19 mouse cellular contexts compared by ENCODE assay signal in genomic region chr4:37242454-37242853, GRCm38 (mm10).
"Had no signal": no experiment of that assay in that cellular context is flagged by ENCODE, and none has a peak within 500 bp of the region (broad histone marks: within the 10 kb centered on the region; RNA-seq: fewer than 3 reads in every experiment).

No protein-coding gene starts in this region.

- ATAC-seq: midbrain, embryonic 16.5 days had no signal

- H3K9me3 ChIP-seq: midbrain, embryonic 10.5 days; midbrain, embryonic 12.5 days; neural tube, embryonic 13.5 days; neural tube, embryonic 15.5 days had no signal

- H3K4me2 ChIP-seq: lung, embryonic 14.5 days; midbrain, embryonic 12.5 days; neural tube, embryonic 13.5 days; neural tube, embryonic 15.5 days had no signal

- H3K9ac ChIP-seq: lung, embryonic 14.5 days; midbrain, embryonic 12.5 days; neural tube, embryonic 13.5 days; neural tube, embryonic 15.5 days had no signal

- H3K4me3 ChIP-seq: midbrain, embryonic 10.5 days; midbrain, embryonic 12.5 days; myocyte; neural tube, embryonic 13.5 days; neural tube, embryonic 15.5 days had no signal

- H3K27ac ChIP-seq: midbrain, embryonic 10.5 days; midbrain, embryonic 12.5 days; neural tube, embryonic 13.5 days; neural tube, embryonic 15.5 days had no signal

- DNase-seq: lung, adult 18-20 months; lung, embryonic 14.5 days; lung, postnatal 10 days; lung, postnatal 4 days; midbrain, embryonic 14.5 days; retina, postnatal 1 day; right cerebral cortex, adult 18-20 months; right cerebral cortex, postnatal 25 days; right cerebral cortex, postnatal 4 days; spleen, adult 18-20 months; thymus, adult 18-20 months; thymus, postnatal 14 days; thymus, postnatal 36 days had no signal

- H3K27me3 ChIP-seq: midbrain, embryonic 12.5 days; neural tube, embryonic 13.5 days; neural tube, embryonic 15.5 days had no signal

- H3K4me1 ChIP-seq: midbrain, embryonic 10.5 days; midbrain, embryonic 12.5 days; neural tube, embryonic 13.5 days; neural tube, embryonic 15.5 days had no signal

- H3K36me3 ChIP-seq: midbrain, embryonic 10.5 days; midbrain, embryonic 12.5 days; neural tube, embryonic 13.5 days; neural tube, embryonic 15.5 days had no signal
